Mouse (Mus musculus) embryo, embryonic 10.5 days (tissue): ENCODE measurements around the gene Bcat2.

Experiments used
- DNase-seq: peaks from one replicate; pipeline ENCODE4 v3.0.0-alpha.2; 2015; ENCODE audit warnings: low spot score

Bcat2 gene

GRCm38 (mm10) chr7:45626571-45627076 is 56.7 kb downstream of the Bcat2 start:
- DNase-seq = no peak

GRCm38 (mm10) chr7:45627261-45627660 is 57.3 kb downstream of the Bcat2 start, which contains the start of gene Rasip1:
Rasip1 (plus strand) TSS chr7:45627488.
- no peak for DNase-seq

GRCm38 (mm10) chr7:45628364-45629294 is 58.7 kb downstream of the Bcat2 start:
- peak; percentile 89 for DNase-seq

- DNase-seq = no peak
Measured at GRCm38 (mm10) chr7:45630064-45630907, 60.3 kb downstream of the Bcat2 start.

GRCm38 (mm10) chr7:45632499-45632898 is 62.5 kb downstream of the Bcat2 start:
- peak; percentile 59 for DNase-seq

GRCm38 (mm10) chr7:45634946-45635681 is 65.2 kb downstream of the Bcat2 start:
- DNase-seq = no peak

GRCm38 (mm10) chr7:45635711-45636688 is 66.0 kb downstream of the Bcat2 start:
- no peak for DNase-seq

- no peak for DNase-seq
Measured at GRCm38 (mm10) chr7:45637710-45638109, 67.8 kb downstream of the Bcat2 start.

- DNase-seq = peak; percentile 99
Measured at GRCm38 (mm10) chr7:45638623-45639401, 68.9 kb downstream of the Bcat2 start.
